Mouse (Mus musculus): ENCODE measurements at regions not wholly inside any gene's neighbourhood (a gene's known extent, or its start where the extent isn't known, plus 50 kb on each side); places are given as distances from the start of the nearest gene placed in this dataset.

- TF ChIP-seq POLR2A (IDR thresholded peaks at IDR 0.05; ENCODE audit: borderline replicate concordance, extremely low read depth, insufficient read depth, insufficient read length, poor library complexity, severe bottlenecking): no peak
- TF ChIP-seq CTCF (IDR thresholded peaks at IDR 0.05; ENCODE audit: borderline replicate concordance, extremely low read depth, insufficient read depth, insufficient read length): no peak
These were observed 341.7 kb upstream of the Arhgef26 start for GRCm38 (mm10) chr3:61996430-61996829.

Data from brain, embryonic 14.5 days (tissue).